Mouse (Mus musculus): ENCODE measurements around the gene Clec16a. TPM values are rescaled to one million over a fixed set of nuclear protein-coding genes. Genes with fewer than 3 reads are reported as not detected.

Clec16a gene
- polyA plus RNA-seq, 2 experiments = 2.7 to 10.0 TPM

- no peak overlapping the region for H3K4me3 ChIP-seq (ENCODE audit: insufficient read depth in 1 of 2, low read depth in 2 of 2, low read length in 2 of 2)
- no peak for DNase-seq (ENCODE audit: low read depth in 3 of 3, low spot score in 3 of 3)
- no peaks in the 10 kb centered on the region for H3K27me3 ChIP-seq (ENCODE audit: control insufficient read depth, insufficient read depth, low read length)
- TF ChIP-seq CTCF (IDR thresholded peaks at IDR 0.05; ENCODE audit: low read depth) (no peak), EP300 (IDR thresholded peaks at IDR 0.05; ENCODE audit: low read depth) (no peak)
- no peaks in the 10 kb centered on the region for H3K4me1 ChIP-seq (replicated peaks; ENCODE audit: control insufficient read depth in 2 of 2, insufficient read depth in 2 of 2, low read length in 1 of 2)
- 68% methylated on average over 12 of the region's 12 CpGs for WGBS (ENCODE audit: insufficient replicate concordance)
- no peaks in the 10 kb centered on the region for H3K36me3 ChIP-seq (replicated peaks; ENCODE audit: control insufficient read depth, insufficient read depth, low read depth)
- H3K27ac ChIP-seq = no peak overlapping the region
- no peak for ATAC-seq (ENCODE audit: insufficient read depth)
- no peaks in the 10 kb centered on the region for H3K9me3 ChIP-seq (ENCODE audit: control insufficient read depth, low read length)
- H3K9ac ChIP-seq (replicated peaks) = no peak overlapping the region
- H3K4me2 ChIP-seq (ENCODE audit: low read depth) = no peak overlapping the region
These were observed 29.1 kb upstream of the Clec16a start for GRCm38 (mm10) chr16:10515953-10516572.

- H3K27ac ChIP-seq = no peak overlapping the region
- DNase-seq (ENCODE audit: low read depth in 3 of 3, low spot score in 3 of 3) = no peak
- no peaks in the 10 kb centered on the region for H3K4me1 ChIP-seq (replicated peaks; ENCODE audit: control insufficient read depth in 2 of 2, insufficient read depth in 2 of 2, low read length in 1 of 2)
- no peak overlapping the region for H3K9ac ChIP-seq (replicated peaks)
- no peaks in the 10 kb centered on the region for H3K36me3 ChIP-seq (replicated peaks; ENCODE audit: control insufficient read depth, insufficient read depth, low read depth)
- 34% methylated on average over 5 of the region's 5 CpGs for WGBS (ENCODE audit: insufficient replicate concordance)
- ATAC-seq (ENCODE audit: insufficient read depth) = no peak
- no peak overlapping the region for H3K4me2 ChIP-seq (ENCODE audit: low read depth)
- peak; percentile 20; the same call in 1 of the 2 replicates for TF ChIP-seq CTCF (IDR thresholded peaks at IDR 0.05; ENCODE audit: low read depth)
- TF ChIP-seq EP300 (IDR thresholded peaks at IDR 0.05; ENCODE audit: low read depth) = no peak
- no peak overlapping the region for H3K4me3 ChIP-seq (ENCODE audit: insufficient read depth in 1 of 2, low read depth in 2 of 2, low read length in 2 of 2)
- no peaks in the 10 kb centered on the region for H3K9me3 ChIP-seq (ENCODE audit: control insufficient read depth, low read length)
- H3K27me3 ChIP-seq (ENCODE audit: control insufficient read depth, insufficient read depth, low read length) = no peaks in the 10 kb centered on the region
These were observed 27.1 kb upstream of the Clec16a start for GRCm38 (mm10) chr16:10518030-10518429.

- Histone ChIP-seq H3K4me3 (ENCODE audit: insufficient read depth in 1 of 2, low read depth in 2 of 2, low read length in 2 of 2) (no peak overlapping the region), H3K4me1 (replicated peaks; ENCODE audit: control insufficient read depth in 2 of 2, insufficient read depth in 2 of 2, low read length in 1 of 2) (0 out of 4 replicates have a peak, but pooled peaks cover 0 to 2% of the 10 kb centered on the region in 2 experiments), H3K36me3 (replicated peaks; ENCODE audit: control insufficient read depth, insufficient read depth, low read depth) (no peaks in the 10 kb centered on the region), H3K27ac (no peak overlapping the region), H3K4me2 (ENCODE audit: low read depth) (no peak overlapping the region), H3K27me3 (ENCODE audit: control insufficient read depth, insufficient read depth, low read length) (no peaks in the 10 kb centered on the region), H3K9me3 (ENCODE audit: control insufficient read depth, low read length) (no peaks in the 10 kb centered on the region), H3K9ac (replicated peaks) (no peak overlapping the region)
- 41% methylated on average over 2 of the region's 2 CpGs for WGBS (ENCODE audit: insufficient replicate concordance)
- DNase-seq (ENCODE audit: low read depth in 3 of 3, low spot score in 3 of 3) (peak in 1 of 3 experiments; percentile 37), ATAC-seq (ENCODE audit: insufficient read depth) (peak; percentile 35; the same call in 1 of the 2 replicates)
- TF ChIP-seq CTCF (IDR thresholded peaks at IDR 0.05; ENCODE audit: low read depth) (peak; percentile 76), EP300 (IDR thresholded peaks at IDR 0.05; ENCODE audit: low read depth) (no peak)
These were observed 24.1 kb upstream of the Clec16a start for GRCm38 (mm10) chr16:10520908-10521614.

GRCm38 (mm10) chr16:10522811-10523210 is 22.3 kb upstream of the Clec16a start:
- H3K4me3 ChIP-seq (ENCODE audit: insufficient read depth in 1 of 2, low read depth in 2 of 2, low read length in 2 of 2) = no peak overlapping the region
- TF ChIP-seq EP300 (IDR thresholded peaks at IDR 0.05; ENCODE audit: low read depth) = no peak
- TF ChIP-seq CTCF (IDR thresholded peaks at IDR 0.05; ENCODE audit: low read depth) = peak; percentile 78
- ATAC-seq (ENCODE audit: insufficient read depth) = no peak

GRCm38 (mm10) chr16:10523650-10524049 is 21.5 kb upstream of the Clec16a start:
- Histone ChIP-seq H3K9me3 (ENCODE audit: control insufficient read depth, low read length) (no peaks in the 10 kb centered on the region), H3K4me3 (ENCODE audit: insufficient read depth in 1 of 2, low read depth in 2 of 2, low read length in 2 of 2) (no peak overlapping the region), H3K4me1 (replicated peaks; ENCODE audit: control insufficient read depth in 2 of 2, insufficient read depth in 2 of 2, low read length in 1 of 2) (0 out of 4 replicates have a peak, but pooled peaks cover 0 to 2% of the 10 kb centered on the region in 2 experiments), H3K9ac (replicated peaks) (no peak overlapping the region), H3K4me2 (ENCODE audit: low read depth) (no peak overlapping the region), H3K27ac (no peak overlapping the region), H3K27me3 (ENCODE audit: control insufficient read depth, insufficient read depth, low read length) (no peaks in the 10 kb centered on the region), H3K36me3 (replicated peaks; ENCODE audit: control insufficient read depth, insufficient read depth, low read depth) (no peaks in the 10 kb centered on the region)
- DNase-seq (ENCODE audit: low read depth in 3 of 3, low spot score in 3 of 3) = no peak
- WGBS (ENCODE audit: insufficient replicate concordance) = 70% methylated on average over 8 of the region's 8 CpGs
- no peak for TF ChIP-seq EP300 (IDR thresholded peaks at IDR 0.05; ENCODE audit: low read depth)
- no peak for TF ChIP-seq CTCF (IDR thresholded peaks at IDR 0.05; ENCODE audit: low read depth)
- no peak for ATAC-seq (ENCODE audit: insufficient read depth)

More at GRCm38 (mm10) chr16:10522811-10523210, 22.3 kb upstream of the Clec16a start:
- 79% methylated on average over 1 of the region's 1 CpGs for WGBS (ENCODE audit: insufficient replicate concordance)
- no peak overlapping the region for H3K27ac ChIP-seq
- H3K9me3 ChIP-seq (ENCODE audit: control insufficient read depth, low read length) = no peaks in the 10 kb centered on the region
- H3K4me1 ChIP-seq (replicated peaks; ENCODE audit: control insufficient read depth in 2 of 2, insufficient read depth in 2 of 2, low read length in 1 of 2) = 0 out of 4 replicates have a peak, but pooled peaks cover 0 to 2% of the 10 kb centered on the region in 2 experiments
- H3K9ac ChIP-seq (replicated peaks) = no peak overlapping the region
- H3K36me3 ChIP-seq (replicated peaks; ENCODE audit: control insufficient read depth, insufficient read depth, low read depth) = no peaks in the 10 kb centered on the region
- H3K27me3 ChIP-seq (ENCODE audit: control insufficient read depth, insufficient read depth, low read length) = no peaks in the 10 kb centered on the region
- no peak overlapping the region for H3K4me2 ChIP-seq (ENCODE audit: low read depth)
- DNase-seq (ENCODE audit: low read depth in 3 of 3, low spot score in 3 of 3) = no peak

Data from liver, embryonic 14.5 days (tissue).